ENCODE assay signal across 8 mouse cellular contexts in genomic region chr17:46455110-46455691, GRCm38 (mm10). TPM values are rescaled to one million over a fixed set of nuclear protein-coding genes. Genes with fewer than 3 reads are reported as not detected.
DNase-seq lines count a peak whose midpoint lies in the region; ATAC-seq and TF ChIP-seq lines count a peak whose summit lies in the region.

No protein-coding gene starts in this region.

- peak overlapping the region; percentile 94 for H3K4me2 ChIP-seq in embryonic facial prominence, embryonic 13.5 days
- peak overlapping the region; percentile 67 for H3K4me2 ChIP-seq in hindbrain, postnatal 0 days (ENCODE audit: low read depth, low read length)
- peak overlapping the region; percentile 60 for H3K4me2 ChIP-seq in liver, embryonic 12.5 days
- H3K4me2 ChIP-seq in neural tube, embryonic 14.5 days (ENCODE audit: low read depth, low read length) = peak overlapping the region; percentile 51

- DNase-seq in left cerebral cortex, adult 2 months (ENCODE audit: extremely low spot score in 1 of 2, low spot score in 2 of 2) = peak in 1 of 2 experiments; percentile 46
- DNase-seq in left cerebral cortex, adult 18-20 months (ENCODE audit: low spot score in 2 of 2) = no peak
- peak; percentile 24 for DNase-seq in hindbrain, postnatal 0 days (ENCODE audit: low spot score)
- no peak for DNase-seq in frontal cortex, postnatal 25 days (ENCODE audit: low spot score in 2 of 2)
- DNase-seq in left cerebral cortex, postnatal 25 days (ENCODE audit: low spot score in 2 of 2) = no peak

- H3K4me3 ChIP-seq in left cerebral cortex, adult 2 months = peak overlapping the region; percentile 25; the same call in 1 of the 2 replicates
- peak overlapping the region; percentile 50 for H3K4me3 ChIP-seq in embryonic facial prominence, embryonic 13.5 days
- H3K4me3 ChIP-seq in hindbrain, postnatal 0 days (ENCODE audit: low read length) = peak overlapping the region; percentile 34
- peak overlapping the region; percentile 41 for H3K4me3 ChIP-seq in liver, embryonic 12.5 days
- peak overlapping the region; percentile 17; the same call in 1 of the 2 replicates for H3K4me3 ChIP-seq in neural tube, embryonic 14.5 days (ENCODE audit: low read depth, low read length)

- H3K27me3 ChIP-seq in embryonic facial prominence, embryonic 13.5 days = peaks cover 85% of the 10 kb centered on the region
- no peaks in the 10 kb centered on the region for H3K27me3 ChIP-seq in hindbrain, postnatal 0 days (ENCODE audit: insufficient read depth, low read length)
- peaks cover 97% of the 10 kb centered on the region for H3K27me3 ChIP-seq in liver, embryonic 12.5 days (replicated peaks)
- H3K27me3 ChIP-seq in neural tube, embryonic 14.5 days (ENCODE audit: control insufficient read depth, insufficient read depth, low read length) = no peaks in the 10 kb centered on the region

- H3K36me3 ChIP-seq in embryonic facial prominence, embryonic 13.5 days = no peaks in the 10 kb centered on the region
- 0 out of 2 replicates have a peak, but pooled peaks cover 5% of the 10 kb centered on the region for H3K36me3 ChIP-seq in hindbrain, postnatal 0 days (ENCODE audit: insufficient read depth, low read length)
- H3K36me3 ChIP-seq in liver, embryonic 12.5 days = no peaks in the 10 kb centered on the region
- H3K36me3 ChIP-seq in neural tube, embryonic 14.5 days (ENCODE audit: control insufficient read depth, insufficient read depth, low read length) = 0 out of 2 replicates have a peak, but pooled peaks cover under 1% of the 10 kb centered on the region

- H3K4me1 ChIP-seq in embryonic facial prominence, embryonic 13.5 days = peaks cover 25% of the 10 kb centered on the region
- H3K4me1 ChIP-seq in hindbrain, postnatal 0 days (ENCODE audit: insufficient read depth, low read length) = peaks cover 22% of the 10 kb centered on the region; the same call in 1 of the 2 replicates
- peaks cover 17% of the 10 kb centered on the region for H3K4me1 ChIP-seq in liver, embryonic 12.5 days
- H3K4me1 ChIP-seq in neural tube, embryonic 14.5 days (ENCODE audit: control insufficient read depth, insufficient read depth, low read length) = peaks cover 31% of the 10 kb centered on the region

- WGBS in embryonic facial prominence, embryonic 13.5 days = under 1% methylated on average over 33 of the region's 33 CpGs
- 3% methylated on average over 32 of the region's 33 CpGs for WGBS in hindbrain, postnatal 0 days
- 2% methylated on average over 33 of the region's 33 CpGs for WGBS in liver, embryonic 12.5 days (ENCODE audit: insufficient replicate concordance)
- 2% methylated on average over 32 of the region's 33 CpGs for WGBS in neural tube, embryonic 14.5 days

- intact Hi-C loops in left cerebral cortex, adult 2 months (cut with DNase I) = no loop called here
- intact Hi-C loops in left cerebral cortex, postnatal 25 days (cut with DNase I) = no loop called here

- peak overlapping the region; percentile 65 for H3K9ac ChIP-seq in embryonic facial prominence, embryonic 13.5 days
- peak overlapping the region; percentile 30; the same call in 1 of the 2 replicates for H3K9ac ChIP-seq in hindbrain, postnatal 0 days (replicated peaks; ENCODE audit: low read length)
- no peak overlapping the region for H3K9ac ChIP-seq in liver, embryonic 12.5 days
- no peak overlapping the region for H3K9ac ChIP-seq in neural tube, embryonic 14.5 days (replicated peaks; ENCODE audit: low read depth, low read length)

- no peaks in the 10 kb centered on the region for H3K9me3 ChIP-seq in embryonic facial prominence, embryonic 13.5 days
- H3K9me3 ChIP-seq in hindbrain, postnatal 0 days (ENCODE audit: low read length) = no peaks in the 10 kb centered on the region
- H3K9me3 ChIP-seq in liver, embryonic 12.5 days (replicated peaks) = no peaks in the 10 kb centered on the region
- no peaks in the 10 kb centered on the region for H3K9me3 ChIP-seq in neural tube, embryonic 14.5 days (ENCODE audit: control insufficient read depth, low read length)

- ATAC-seq in embryonic facial prominence, embryonic 13.5 days (ENCODE audit: insufficient number of reproducible peaks, insufficient read depth, low FRiP score, low TSS enrichment, low read depth) = peak; percentile 38; the same call in 1 of the 2 replicates
- ATAC-seq in hindbrain, postnatal 0 days = peak; percentile 36
- ATAC-seq in liver, embryonic 12.5 days = no peak
- ATAC-seq in neural tube, embryonic 14.5 days (ENCODE audit: low read depth) = peak; percentile 31; the same call in 1 of the 2 replicates

- no peak for TF ChIP-seq CTCF in left cerebral cortex, adult 2 months (IDR thresholded peaks at IDR 0.05)
- no peak for TF ChIP-seq CTCF in hindbrain, postnatal 0 days (IDR thresholded peaks at IDR 0.05; ENCODE audit: low read depth)

- H3K27ac ChIP-seq in left cerebral cortex, adult 2 months = no peak overlapping the region
- H3K27ac ChIP-seq in embryonic facial prominence, embryonic 13.5 days = no peak overlapping the region
- H3K27ac ChIP-seq in hindbrain, postnatal 0 days = no peak overlapping the region
- no peak overlapping the region for H3K27ac ChIP-seq in liver, embryonic 12.5 days
- H3K27ac ChIP-seq in neural tube, embryonic 14.5 days (ENCODE audit: low read depth, low read length) = no peak overlapping the region

RNA-seq across cellular contexts. Expression of gene Slc22a7, which starts 16.9 kb away (rescaled TPM):
- total RNA-seq in left cerebral cortex, adult 2 months (2021) = under 1 TPM; 0.25 to 0.75 TPM
- under 1 TPM; 0.30 TPM for total RNA-seq in left cerebral cortex, adult 18-20 months (2021)
- polyA plus RNA-seq in embryonic facial prominence, embryonic 13.5 days (2015; fragmentation: Nextera tagmentation; extraction: Ambion mirVana) = not detected in 2 replicates
- not detected in 2 replicates for total RNA-seq in hindbrain, postnatal 0 days (2014; rRNA removed)
- polyA plus RNA-seq in hindbrain, postnatal 0 days (2015; fragmentation: Nextera tagmentation; extraction: Ambion mirVana) = 0.13 TPM in 1 of 2 replicates, not detected in the other
- not detected in 2 replicates for polyA plus RNA-seq in liver, embryonic 12.5 days (2016; fragmentation: Nextera tagmentation; extraction: Ambion mirVana)
- polyA plus RNA-seq in neural tube, embryonic 14.5 days (2014; fragmentation: Nextera tagmentation; extraction: Ambion mirVana) = not detected in 2 replicates
- under 1 TPM in 1 of 2 experiments, not detected in 1; 0.25 TPM for total RNA-seq in left cerebral cortex, postnatal 25 days (2021)

RNA-seq across cellular contexts. Expression of gene Crip3, which starts 26.5 kb away (rescaled TPM):
- 1 to 10 TPM; 5.2 to 5.8 TPM for total RNA-seq in left cerebral cortex, adult 2 months (2021)
- total RNA-seq in left cerebral cortex, adult 18-20 months (2021) = 1 to 10 TPM; 3.7 to 4.3 TPM
- polyA plus RNA-seq in embryonic facial prominence, embryonic 13.5 days (2015; fragmentation: Nextera tagmentation; extraction: Ambion mirVana) = 1.1 and 3.3 TPM in 2 replicates
- total RNA-seq in hindbrain, postnatal 0 days (2014; rRNA removed) = 1.4 and 4.0 TPM in 2 replicates
- polyA plus RNA-seq in hindbrain, postnatal 0 days (2015; fragmentation: Nextera tagmentation; extraction: Ambion mirVana) = 1.6 and 1.7 TPM in 2 replicates
- 0.25 TPM in 1 of 2 replicates, not detected in the other for polyA plus RNA-seq in liver, embryonic 12.5 days (2016; fragmentation: Nextera tagmentation; extraction: Ambion mirVana)
- polyA plus RNA-seq in neural tube, embryonic 14.5 days (2014; fragmentation: Nextera tagmentation; extraction: Ambion mirVana) = 2.2 and 2.4 TPM in 2 replicates
- total RNA-seq in left cerebral cortex, postnatal 25 days (2021) = 1 to 10 TPM; 6.2 to 6.6 TPM

RNA-seq across cellular contexts. Expression of gene Ttbk1, which starts 32.3 kb away (rescaled TPM):
- 100 to 1,000 TPM; 136 to 148 TPM for total RNA-seq in left cerebral cortex, adult 2 months (2021)
- 100 to 1,000 TPM; 130 to 135 TPM for total RNA-seq in left cerebral cortex, adult 18-20 months (2021)
- polyA plus RNA-seq in embryonic facial prominence, embryonic 13.5 days (2015; fragmentation: Nextera tagmentation; extraction: Ambion mirVana) = 0.14 and 0.27 TPM in 2 replicates
- total RNA-seq in hindbrain, postnatal 0 days (2014; rRNA removed) = 46.5 and 53.4 TPM in 2 replicates
- polyA plus RNA-seq in hindbrain, postnatal 0 days (2015; fragmentation: Nextera tagmentation; extraction: Ambion mirVana) = 6.3 and 6.5 TPM in 2 replicates
- 0.02 and 0.11 TPM in 2 replicates for polyA plus RNA-seq in liver, embryonic 12.5 days (2016; fragmentation: Nextera tagmentation; extraction: Ambion mirVana)
- 6.3 and 7.0 TPM in 2 replicates for polyA plus RNA-seq in neural tube, embryonic 14.5 days (2014; fragmentation: Nextera tagmentation; extraction: Ambion mirVana)
- total RNA-seq in left cerebral cortex, postnatal 25 days (2021) = 100 to 1,000 TPM; 133 to 141 TPM

RNA-seq across cellular contexts. Expression of gene Dnph1, which starts 41.3 kb away (rescaled TPM):
- 1 to 10 TPM; 4.2 to 5.0 TPM for total RNA-seq in left cerebral cortex, adult 2 months (2021)
- 1 to 10 TPM; 2.8 TPM for total RNA-seq in left cerebral cortex, adult 18-20 months (2021)
- 60.8 and 63.5 TPM in 2 replicates for polyA plus RNA-seq in embryonic facial prominence, embryonic 13.5 days (2015; fragmentation: Nextera tagmentation; extraction: Ambion mirVana)
- total RNA-seq in hindbrain, postnatal 0 days (2014; rRNA removed) = 8.9 and 9.9 TPM in 2 replicates
- polyA plus RNA-seq in hindbrain, postnatal 0 days (2015; fragmentation: Nextera tagmentation; extraction: Ambion mirVana) = 19.2 and 23.4 TPM in 2 replicates
- polyA plus RNA-seq in liver, embryonic 12.5 days (2016; fragmentation: Nextera tagmentation; extraction: Ambion mirVana) = 38.5 and 39.3 TPM in 2 replicates
- polyA plus RNA-seq in neural tube, embryonic 14.5 days (2014; fragmentation: Nextera tagmentation; extraction: Ambion mirVana) = 11.8 and 12.5 TPM in 2 replicates
- 1 to 10 TPM; 3.2 to 3.6 TPM for total RNA-seq in left cerebral cortex, postnatal 25 days (2021)

Comparison
In these comparisons a context has a peak if more than half of its experiments do, and no peak if none do; other contexts are left out.
1. H3K9ac ChIP-seq: peak in embryonic facial prominence, embryonic 13.5 days (single experiment) and hindbrain, postnatal 0 days (single experiment); none in liver, embryonic 12.5 days (single experiment) and neural tube, embryonic 14.5 days (single experiment).
2. Peak in every context shown above with its lines, with median percentiles within 50 percentile points of each other: H3K4me3 ChIP-seq and H3K4me2 ChIP-seq.